Mouse (Mus musculus) MEL (cell line): Measurements from ENCODE around the gene Zfp874b. TPM values are rescaled to one million over a fixed set of nuclear protein-coding genes. Genes with fewer than 3 reads are reported as not detected.
"Not testable (repeated sequence)": the region's sequence is repeated elsewhere in the genome, so short reads cannot be mapped to it uniquely, and the experiment has no call there.

Experiments used
- DNase-seq: peaks from one replicate; pipeline ENCODE4 v3.0.0; 2011; ENCODE audit warnings: low read depth, low spot score
- H3K27ac ChIP-seq: 2 replicates; pipeline ENCODE4 v1.5.1; 2012; ENCODE audit warnings: low read depth, mild to moderate bottlenecking, control low read depth, low read length, moderate library complexity; ENCODE audit not compliant: control insufficient read depth
- H3K27me3 ChIP-seq, 2 experiments: fragments of 150-350 bp in 1 of 2; sonication (generic) in 1 of 2; 2 replicates each; pipeline ENCODE4 v1.6.1; 2012; ENCODE audit warnings: low read length in 2 of 2, mild to moderate bottlenecking in 2 of 2, improper control_type of control experiment in 1 of 2, moderate library complexity in 1 of 2; ENCODE audit not compliant: insufficient read depth in 2 of 2, control insufficient read depth in 1 of 2
- H3K36me3 ChIP-seq, 2 experiments: 2 replicates each; pipeline ENCODE4 v1.6.1; 2012 to 2014; ENCODE audit warnings: low read length in 2 of 2, improper control_type of control experiment in 1 of 2, inconsistent platforms in 1 of 2, mild to moderate bottlenecking in 1 of 2; ENCODE audit not compliant: insufficient read depth in 2 of 2, control insufficient read depth in 1 of 2
- H3K4me1 ChIP-seq, 2 experiments: fragments of 150-350 bp in 1 of 2; sonication (generic) in 1 of 2; 2 replicates each; pipeline ENCODE4 v1.6.1; 2012; ENCODE audit warnings: low read length in 2 of 2, improper control_type of control experiment in 1 of 2, mild to moderate bottlenecking in 1 of 2; ENCODE audit not compliant: insufficient read depth in 2 of 2, control insufficient read depth in 1 of 2
- H3K4me3 ChIP-seq, 2 experiments: fragments of 150-350 bp in 1 of 2; sonication (generic) in 1 of 2; 2 replicates each; pipeline ENCODE4 v1.5.1; 2012; ENCODE audit warnings: low read depth in 2 of 2, low read length in 2 of 2, mild to moderate bottlenecking in 2 of 2, moderate library complexity in 2 of 2, control low read depth in 1 of 2, improper control_type of control experiment in 1 of 2; ENCODE audit not compliant: control insufficient read depth in 1 of 2, insufficient read depth in 1 of 2
- H3K79me2 ChIP-seq: 2 replicates; pipeline ENCODE4 v1.6.1; 2012; ENCODE audit warnings: mild to moderate bottlenecking, low read length, moderate library complexity; ENCODE audit not compliant: control insufficient read depth, poor library complexity, insufficient read depth
- H3K9ac ChIP-seq: 2 replicates; pipeline ENCODE4 v1.6.1; 2012; ENCODE audit warnings: low read depth, mild to moderate bottlenecking, control low read depth, low read length, moderate library complexity; ENCODE audit not compliant: control insufficient read depth, poor library complexity, severe bottlenecking
- H3K9me3 ChIP-seq: fragments of 150-350 bp; sonication (generic); replicated peaks from 2 replicates; pipeline ENCODE4 v1.6.1; 2012; ENCODE audit warnings: mild to moderate bottlenecking, low read length, improper control_type of control experiment, moderate library complexity; ENCODE audit not compliant: insufficient read depth
- polyA plus RNA-seq, 2 experiments: library from polyadenylated mRNA; stranded (reverse) in 1 of 2; unstranded in 1 of 2; fragments of >175 nt in 1 of 2; fragments of >200 nt in 1 of 2; gene quantifications; 2 replicates each; pipeline versions ENCODE4 v1.2.1 to v1.2.4; 2012; ENCODE audit warnings: low replicate concordance in 2 of 2, low read depth in 1 of 2; ENCODE audit not compliant: insufficient read length in 2 of 2, insufficient read depth in 1 of 2, missing spikeins in 1 of 2
- total RNA-seq: library from RNA; depleted of rRNA; stranded (reverse); fragments of 300-350 nt; gene quantifications from 2 replicates; pipeline ENCODE4 v1.2.3, GENCODE M21; 2012; rRNA removed

Zfp874b gene
- total and polyA plus RNA-seq, 3 experiments, result 3.5 to 4.4 TPM; not detected in 1

- not testable (repeated sequence) for H3K9me3 ChIP-seq, DNase-seq, H3K79me2 ChIP-seq, H3K4me1 ChIP-seq, H3K36me3 ChIP-seq, H3K27me3 ChIP-seq, H3K4me3 ChIP-seq, H3K27ac ChIP-seq, H3K9ac ChIP-seq
These were observed 61.5 kb downstream of the Zfp874b start for GRCm38 (mm10) chr13:67422532-67422931.

Other genes starting within 250 kb of the Zfp874b start
- 1.4 and 1.6 TPM in 2 replicates for gene Zfp458, start 205.8 kb downstream of the Zfp874b start, total RNA-seq
- gene Zfp458, start 205.8 kb downstream of the Zfp874b start, polyA plus RNA-seq, result 1 to 10 TPM in 1 of 2 experiments, not detected in 1; 1.3 TPM
- gene Zfp457, start 177.8 kb downstream of the Zfp874b start, total RNA-seq, result 1.1 and 1.7 TPM in 2 replicates
- 1 to 10 TPM in 1 of 2 experiments, not detected in 1; 1.4 TPM for gene Zfp457, start 177.8 kb downstream of the Zfp874b start, polyA plus RNA-seq
- 3.2 and 3.9 TPM in 2 replicates for gene Zfp595, start 151.7 kb downstream of the Zfp874b start, total RNA-seq
- gene Zfp595, start 151.7 kb downstream of the Zfp874b start, polyA plus RNA-seq, result 1 to 10 TPM in 1 of 2 experiments, not detected in 1; 2.6 TPM
- gene Gm28044, start 123.7 kb downstream of the Zfp874b start, total RNA-seq, result 2.5 and 3.6 TPM in 2 replicates
- 1 to 10 TPM in 1 of 2 experiments, not detected in 1; 1.1 TPM for gene Gm28044, start 123.7 kb downstream of the Zfp874b start, polyA plus RNA-seq
- gene Zfp953, start 123.7 kb downstream of the Zfp874b start, total RNA-seq, result 0.75 and 0.81 TPM in 2 replicates
- gene Zfp953, start 123.7 kb downstream of the Zfp874b start, polyA plus RNA-seq, result under 1 TPM in 1 of 2 experiments, not detected in 1; 0.84 TPM
- 0.23 and 0.65 TPM in 2 replicates for gene Gm28041, start 108.5 kb downstream of the Zfp874b start, total RNA-seq
- under 1 TPM in 1 of 2 experiments, not detected in 1; 0.18 TPM for gene Gm28041, start 108.5 kb downstream of the Zfp874b start, polyA plus RNA-seq
- 0.26 and 0.35 TPM in 2 replicates for gene Zfp456, start 108.4 kb downstream of the Zfp874b start, total RNA-seq
- gene Zfp456, start 108.4 kb downstream of the Zfp874b start, polyA plus RNA-seq, result under 1 TPM in 1 of 2 experiments, not detected in 1; 0.43 TPM
- 1.0 and 1.1 TPM in 2 replicates for gene Zfp429, start 84.4 kb downstream of the Zfp874b start, total RNA-seq
- gene Zfp429, start 84.4 kb downstream of the Zfp874b start, polyA plus RNA-seq, result under 1 TPM in 1 of 2 experiments, not detected in 1; 0.67 TPM
- not detected in 2 replicates for gene Zfp459, start 62.8 kb downstream of the Zfp874b start, total RNA-seq
- not detected for gene Zfp459, start 62.8 kb downstream of the Zfp874b start, polyA plus RNA-seq
- gene Zfp874a, start 32.6 kb downstream of the Zfp874b start, total RNA-seq, result 4.8 and 6.1 TPM in 2 replicates
- gene Zfp874a, start 32.6 kb downstream of the Zfp874b start, polyA plus RNA-seq, result 1 to 10 TPM in 1 of 2 experiments, not detected in 1; 4.1 TPM
- gene Zfp58, start 16.3 kb upstream of the Zfp874b start, total RNA-seq, result 3.5 and 4.8 TPM in 2 replicates
- 1 to 10 TPM in 1 of 2 experiments, not detected in 1; 3.2 TPM for gene Zfp58, start 16.3 kb upstream of the Zfp874b start, polyA plus RNA-seq
- gene Gm26965, start 41.9 kb upstream of the Zfp874b start, total RNA-seq, result not detected in 2 replicates
- gene Gm26965, start 41.9 kb upstream of the Zfp874b start, polyA plus RNA-seq, result not detected
- gene Zfp87, start 41.9 kb upstream of the Zfp874b start, total RNA-seq, result 17.8 and 28.4 TPM in 2 replicates
- 10 to 100 TPM in 1 of 2 experiments, not detected in 1; 11.7 TPM for gene Zfp87, start 41.9 kb upstream of the Zfp874b start, polyA plus RNA-seq
- 4.3 and 4.9 TPM in 2 replicates for gene Zfp748, start 69.6 kb upstream of the Zfp874b start, total RNA-seq
- gene Zfp748, start 69.6 kb upstream of the Zfp874b start, polyA plus RNA-seq, result 1 to 10 TPM in 1 of 2 experiments, not detected in 1; 4.0 TPM
- gene Zfp729b, start 125.4 kb upstream of the Zfp874b start, total RNA-seq, result 6.0 and 7.0 TPM in 2 replicates
- 1 to 10 TPM in 1 of 2 experiments, not detected in 1; 5.0 TPM for gene Zfp729b, start 125.4 kb upstream of the Zfp874b start, polyA plus RNA-seq
- gene Gm49345, start 153.5 kb upstream of the Zfp874b start, total RNA-seq, result 1.6 and 1.7 TPM in 2 replicates
- gene Gm49345, start 153.5 kb upstream of the Zfp874b start, polyA plus RNA-seq, result under 1 TPM in 1 of 2 experiments, not detected in 1; 0.54 TPM
- 1.9 and 2.7 TPM in 2 replicates for gene Zfp729a, start 153.5 kb upstream of the Zfp874b start, total RNA-seq
- gene Zfp729a, start 153.5 kb upstream of the Zfp874b start, polyA plus RNA-seq, result 1 to 10 TPM in 1 of 2 experiments, not detected in 1; 2.6 TPM
- 0.59 and 2.0 TPM in 2 replicates for gene Zfp738, start 202.8 kb upstream of the Zfp874b start, total RNA-seq
- gene Zfp738, start 202.8 kb upstream of the Zfp874b start, polyA plus RNA-seq, result 1 to 10 TPM in 1 of 2 experiments, not detected in 1; 2.4 TPM
- 3.7 and 3.9 TPM in 2 replicates for gene Zfp65, start 244.9 kb upstream of the Zfp874b start, total RNA-seq
- gene Zfp65, start 244.9 kb upstream of the Zfp874b start, polyA plus RNA-seq, result 1 to 10 TPM in 1 of 2 experiments, not detected in 1; 2.9 TPM